Mouse (Mus musculus) thymus, postnatal 0 days (tissue): Measurements from ENCODE around the gene Vmn1r176. TPM values are rescaled to one million over a fixed set of nuclear protein-coding genes. Genes with fewer than 3 reads are reported as not detected.
"Not testable (repeated sequence)": the region's sequence is repeated elsewhere in the genome, so short reads cannot be mapped to it uniquely, and the experiment has no call there.

Experiments
- DNase-seq: peaks from one replicate; pipeline ENCODE4 v3.0.0-alpha.2; 2015; ENCODE audit warnings: low spot score
- polyA plus RNA-seq: library from polyadenylated mRNA; unstranded; fragments of >200 nt; fragmentation: Nextera tagmentation; extraction: Ambion mirVana; gene quantifications from 2 replicates; pipeline ENCODE4 v1.2.1, GENCODE M21; 2015

The Vmn1r176 gene
- not detected in 2 replicates for polyA plus RNA-seq

GRCm38 (mm10) chr7:23837272-23837671 lies at the start of gene Vmn1r176:
Vmn1r176 (minus strand) TSS chr7:23837372.
- DNase-seq = not testable (repeated sequence)

- DNase-seq = peak; percentile 9
Observed at GRCm38 (mm10) chr7:23876918-23877317, 39.7 kb upstream of the Vmn1r176 start.

- DNase-seq = not testable (repeated sequence)
Observed at GRCm38 (mm10) chr7:23866349-23866748, 29.2 kb upstream of the Vmn1r176 start, which contains the start of gene Vmn1r177. Vmn1r177 (minus strand) TSS chr7:23866449.

- not testable (repeated sequence) for DNase-seq
Observed at GRCm38 (mm10) chr7:23810543-23810942, 26.6 kb downstream of the Vmn1r176 start, which contains the start of gene Vmn1r175. Vmn1r175 (minus strand) TSS chr7:23810643.

- no peak for DNase-seq
Observed at GRCm38 (mm10) chr7:23784526-23784925, 52.6 kb downstream of the Vmn1r176 start.

Other genes starting within 250 kb of the Vmn1r176 start
- gene Vmn1r170, start 231.2 kb downstream of the Vmn1r176 start, polyA plus RNA-seq = not detected in 2 replicates
- gene Vmn1r171, start 206.7 kb downstream of the Vmn1r176 start, polyA plus RNA-seq = not detected in 2 replicates
- not detected in 2 replicates for gene Vmn1r172, start 179.1 kb downstream of the Vmn1r176 start, polyA plus RNA-seq
- gene Vmn1r173, start 136.7 kb downstream of the Vmn1r176 start, polyA plus RNA-seq = not detected in 2 replicates
- not detected in 2 replicates for gene Vmn1r174, start 85.1 kb downstream of the Vmn1r176 start, polyA plus RNA-seq
- not detected in 2 replicates for gene Vmn1r175, start 26.7 kb downstream of the Vmn1r176 start, polyA plus RNA-seq
- not detected in 2 replicates for gene Vmn1r177, start 29.1 kb upstream of the Vmn1r176 start, polyA plus RNA-seq
- not detected in 2 replicates for gene Vmn1r178, start 54.6 kb upstream of the Vmn1r176 start, polyA plus RNA-seq
- not detected in 2 replicates for gene Vmn1r179, start 89.6 kb upstream of the Vmn1r176 start, polyA plus RNA-seq
- not detected in 2 replicates for gene Vmn1r180, start 113.3 kb upstream of the Vmn1r176 start, polyA plus RNA-seq
- gene Vmn1r181, start 137.2 kb upstream of the Vmn1r176 start, polyA plus RNA-seq = 0.08 TPM in 1 of 2 replicates, not detected in the other
- gene V1rd19, start 164.3 kb upstream of the Vmn1r176 start, polyA plus RNA-seq = not detected in 2 replicates
- gene Vmn1r183, start 215.9 kb upstream of the Vmn1r176 start, polyA plus RNA-seq = not detected in 2 replicates
- gene Zfp180, start 244.6 kb upstream of the Vmn1r176 start, polyA plus RNA-seq = 17.6 and 19.3 TPM in 2 replicates